Mouse (Mus musculus) CH12.LX (cell line): ENCODE results near the gene Utp11. TPM values are rescaled to one million over a fixed set of nuclear protein-coding genes. Genes with fewer than 3 reads are reported as not detected.

Experiments
- DNase-seq: peaks from one replicate; pipeline ENCODE4 v3.0.0-alpha.2; 2013; ENCODE audit errors: extremely low read depth
- H3K27ac ChIP-seq: 2 replicates; pipeline ENCODE4 v1.5.1; 2012; ENCODE audit warnings: low read depth, mild to moderate bottlenecking, control low read depth, moderate library complexity; ENCODE audit not compliant: insufficient read depth
- H3K27me3 ChIP-seq: replicated peaks from 2 replicates; pipeline ENCODE3; 2012; ENCODE audit warnings: inconsistent platforms
- H3K36me3 ChIP-seq, 2 experiments: replicated peaks in 1 of 2; 2 replicates each; pipeline versions ENCODE3 to v1.6.1; 2012; ENCODE audit warnings: inconsistent platforms in 1 of 2, low read length in 1 of 2, mild to moderate bottlenecking in 1 of 2, mixed read lengths in 1 of 2, moderate library complexity in 1 of 2; ENCODE audit not compliant: control insufficient read depth in 1 of 2, insufficient read depth in 1 of 2
- H3K4me1 ChIP-seq, 2 experiments: 2 replicates each; pipeline ENCODE4 v1.6.1; 2012; ENCODE audit warnings: inconsistent platforms in 1 of 2, moderate library complexity in 1 of 2; ENCODE audit not compliant: insufficient read depth in 2 of 2, control insufficient read depth in 1 of 2
- H3K4me2 ChIP-seq: 2 replicates; pipeline ENCODE4 v1.6.1; 2012; ENCODE audit warnings: low read depth, mild to moderate bottlenecking, control low read depth; ENCODE audit not compliant: poor library complexity, insufficient read depth, severe bottlenecking
- H3K4me3 ChIP-seq, 3 experiments: fragments of 150-350 bp in 1 of 3; sonication (generic) in 1 of 3; replicated peaks in 1 of 3; 2 replicates each; pipeline versions ENCODE3 to v1.5.1; 2011 to 2012; ENCODE audit warnings: low read depth in 2 of 3, low read length in 2 of 3, mild to moderate bottlenecking in 2 of 3, moderate library complexity in 2 of 3, control low read depth in 1 of 3, improper control_type of control experiment in 1 of 3, inconsistent platforms in 1 of 3, mixed read lengths in 1 of 3; ENCODE audit not compliant: poor library complexity in 1 of 3
- H3K79me2 ChIP-seq: replicated peaks from 2 replicates; pipeline ENCODE4 v1.6.1; 2012; ENCODE audit warnings: mild to moderate bottlenecking, moderate library complexity; ENCODE audit not compliant: control insufficient read depth, poor library complexity, insufficient read depth, severe bottlenecking; ENCODE audit errors: extremely low read depth
- H3K9ac ChIP-seq: 2 replicates; pipeline ENCODE4 v1.6.1; 2012; ENCODE audit warnings: low read depth, mild to moderate bottlenecking, control low read depth, moderate library complexity; ENCODE audit not compliant: insufficient read depth
- H3K9me3 ChIP-seq: replicated peaks from 2 replicates; pipeline ENCODE3; 2012; ENCODE audit warnings: low read length, inconsistent platforms, mixed read lengths
- BHLHE40 ChIP-seq: IDR thresholded peaks from 2 replicates; pipeline ENCODE4 v1.6.1; 2011; ENCODE audit warnings: mild to moderate bottlenecking, low read depth, low read length, improper control_type of control experiment
- CTCF ChIP-seq, 2 experiments: IDR thresholded peaks in 1 of 2; conservative IDR thresholded peaks in 1 of 2; 2 replicates each; pipeline ENCODE4 v1.5.1; 2011 to 2012; ENCODE audit warnings: low read depth in 2 of 2, low read length in 2 of 2, improper control_type of control experiment in 1 of 2, inconsistent platforms in 1 of 2, mild to moderate bottlenecking in 1 of 2, moderate library complexity in 1 of 2
- GABPA ChIP-seq: IDR thresholded peaks from 2 replicates; pipeline ENCODE4 v1.6.1; 2012; ENCODE audit warnings: low read depth, low read length, improper control_type of control experiment, inconsistent platforms; ENCODE audit not compliant: insufficient replicate concordance
- HCFC1 ChIP-seq: IDR thresholded peaks from 2 replicates; pipeline ENCODE4 v1.6.1; 2012; ENCODE audit warnings: low read depth, mild to moderate bottlenecking, inconsistent platforms, low read length, improper control_type of control experiment
- KAT2A ChIP-seq: IDR thresholded peaks from 2 replicates; pipeline ENCODE4 v1.6.1; 2012; ENCODE audit warnings: low read length, improper control_type of control experiment, inconsistent platforms; ENCODE audit not compliant: insufficient replicate concordance
- MAX ChIP-seq: IDR thresholded peaks from 2 replicates; pipeline ENCODE4 v1.6.1; 2011; ENCODE audit warnings: low read length, improper control_type of control experiment
- NELFE ChIP-seq: IDR thresholded peaks from 2 replicates; pipeline ENCODE4 v1.6.1; 2011; ENCODE audit warnings: low read depth, low read length, improper control_type of control experiment
- PAX5 ChIP-seq: IDR thresholded peaks from 2 replicates; pipeline ENCODE4 v1.6.1; 2012; ENCODE audit warnings: low read length, inconsistent platforms, mixed read lengths
- POLR2A ChIP-seq: IDR thresholded peaks from 2 replicates; pipeline ENCODE4 v1.6.1; 2011; ENCODE audit warnings: low read depth, mild to moderate bottlenecking, improper control_type of control experiment, low read length
- POLR2AphosphoS2 ChIP-seq: IDR thresholded peaks from 2 replicates; pipeline ENCODE4 v1.6.1; 2011; ENCODE audit warnings: low read depth, low read length, improper control_type of control experiment
- RAD21 ChIP-seq: IDR thresholded peaks from 2 replicates; pipeline ENCODE4 v1.6.1; 2011; ENCODE audit warnings: low read depth, mild to moderate bottlenecking, low read length, improper control_type of control experiment, moderate library complexity
- SMC3 ChIP-seq: IDR thresholded peaks from 2 replicates; pipeline ENCODE4 v1.6.1; 2011; ENCODE audit warnings: low read depth, low read length, improper control_type of control experiment
- USF2 ChIP-seq: conservative IDR thresholded peaks from 2 replicates; pipeline ENCODE4 v1.6.1; 2011; ENCODE audit warnings: low read depth, low read length, improper control_type of control experiment
- dilution Hi-C: fragments of 300-500 bp; cut with MboI; formaldehyde crosslinking; loops from 2 replicates; pipeline ENCODE4 v1.14.3; 2020; ENCODE audit warnings: low sequenced_read_pairs; ENCODE audit not compliant: extremely low pct_unique_long_range_greater_than_20kb, extremely low pct_ligation_motif_present
- in situ Hi-C: fragments of 300-500 bp; cut with MboI; formaldehyde crosslinking; loops from 3 replicates; pipeline ENCODE4 v1.14.3; 2019; ENCODE audit warnings: low sequenced_read_pairs, low pct_ligation_motif_present, low pct_unique_long_range_greater_than_20kb, mixed read lengths
- polyA plus RNA-seq: library from polyadenylated mRNA; unstranded; fragments of >175 nt; gene quantifications from 2 replicates; pipeline ENCODE4 v1.2.1, GENCODE M21; 2012; ENCODE audit warnings: low read depth; ENCODE audit not compliant: insufficient read length
- total RNA-seq, 2 experiments: library from RNA; depleted of rRNA; stranded (reverse); fragments of 300-350 nt in 1 of 2; fragments of >200 nt in 1 of 2; gene quantifications; 2 replicates each; pipeline ENCODE4 v1.2.3; 2012 to 2014

Utp11 gene
- total and polyA plus RNA-seq, 3 experiments: 52.7 to 102 (median 78.1) TPM

DNA sequence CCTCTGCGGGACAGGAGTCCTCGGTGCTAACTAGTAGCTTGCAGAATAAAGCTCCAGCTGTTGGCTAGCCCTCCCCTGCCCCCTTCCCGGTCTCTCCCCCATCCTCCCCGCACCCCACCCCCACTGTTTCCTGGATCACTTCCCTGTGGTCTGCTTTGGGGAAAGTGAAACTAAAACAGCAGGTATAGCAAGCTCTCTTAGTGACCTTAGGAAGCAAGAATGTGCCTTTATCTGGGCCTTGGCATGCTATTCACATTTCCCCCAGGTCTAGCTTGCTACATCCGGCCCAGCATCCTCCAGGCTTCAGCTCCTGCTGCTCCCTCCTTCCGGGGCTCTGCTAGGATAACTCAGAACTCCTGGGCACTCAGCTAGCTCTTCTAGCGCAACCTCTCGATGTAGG is 46.8 kb downstream of the Utp11 start:
- H3K27me3 ChIP-seq: peaks cover 31% of the 10 kb centered on the region
- dilution Hi-C loops: no loop called here
- no peak overlapping the region for H3K4me3 ChIP-seq

GRCm38 (mm10) chr4:124644974-124645433 is 48.4 kb downstream of the Utp11 start:
- DNase-seq: peak; percentile 21
- H3K4me3 ChIP-seq: no peak overlapping the region
- H3K27ac ChIP-seq: no peak overlapping the region
- in situ Hi-C loops (no loop called here), dilution Hi-C loops (no loop called here)
- peaks cover 40% of the 10 kb centered on the region for H3K27me3 ChIP-seq
- H3K4me1 ChIP-seq: peaks cover 10 to 24% of the 10 kb centered on the region in 2 experiments
- H3K79me2 ChIP-seq: no peaks in the 10 kb centered on the region
- no peaks in the 10 kb centered on the region for H3K9me3 ChIP-seq
- no peaks in the 10 kb centered on the region for H3K36me3 ChIP-seq
- H3K4me2 ChIP-seq: no peak overlapping the region
- peak; percentile 16 for TF ChIP-seq RAD21
- TF ChIP-seq SMC3: peak; percentile 16; the same call in 1 of the 2 replicates
- TF ChIP-seq CTCF (conservative IDR thresholded peaks at IDR 0.05 in 1 of 2, IDR thresholded peaks at IDR 0.05 in 1 of 2; ENCODE audit: low read depth in 2 of 2, low read length in 2 of 2): peak in 1 of 2 experiments; percentile 35; a peak in 2 of 4 replicates
- no peak for TF ChIP-seq USF2
- TF ChIP-seq, all 38 proteins: peak for 3
- H3K9ac ChIP-seq: no peak overlapping the region

More for the DNA sequence above, 46.8 kb downstream of the Utp11 start:
- in situ Hi-C loops: no loop called here
- Histone ChIP-seq H3K4me1 (peaks cover 10 to 24% of the 10 kb centered on the region in 2 experiments), H3K9me3 (no peaks in the 10 kb centered on the region), H3K9ac (no peak overlapping the region), H3K27ac (no peak overlapping the region), H3K36me3 (no peaks in the 10 kb centered on the region), H3K4me2 (peak overlapping the region; percentile 75), H3K79me2 (no peaks in the 10 kb centered on the region)
- no peak for TF ChIP-seq GABPA
- no peak for DNase-seq

DNA sequence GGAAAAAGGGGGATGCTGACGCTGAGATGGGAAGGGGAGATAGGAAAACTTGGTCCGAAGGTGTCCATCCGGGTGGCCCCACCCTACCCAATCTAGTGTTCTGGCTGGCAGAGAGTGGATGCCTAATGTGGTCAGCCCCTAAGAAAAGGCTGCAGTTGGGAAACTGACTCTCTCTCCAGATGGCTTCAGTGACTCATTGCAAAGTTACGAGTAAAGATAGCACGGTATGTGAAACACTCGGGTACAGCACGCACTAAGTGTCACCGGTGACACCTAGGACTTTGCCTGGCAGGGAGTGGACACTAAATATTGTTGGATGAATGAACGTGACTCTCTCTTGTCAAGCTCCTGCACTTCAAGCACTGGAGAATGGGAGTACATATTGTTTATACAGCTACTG is 49.5 kb downstream of the Utp11 start:
- Histone ChIP-seq H3K27ac (no peak overlapping the region), H3K4me3 (no peak overlapping the region), H3K4me1 (peaks cover 10 to 24% of the 10 kb centered on the region in 2 experiments), H3K79me2 (no peaks in the 10 kb centered on the region), H3K4me2 (no peak overlapping the region)
- in situ Hi-C loops: no loop called here
- TF ChIP-seq POLR2AphosphoS2 (no peak), MAX (no peak), KAT2A (no peak), BHLHE40 (no peak), PAX5 (no peak), NELFE (no peak), HCFC1 (no peak), GABPA (no peak), POLR2A (no peak)
- TF ChIP-seq, all 38 proteins: peak for 0
- Histone ChIP-seq H3K9ac (no peak overlapping the region), H3K36me3 (no peaks in the 10 kb centered on the region), H3K27me3 (peaks cover 42% of the 10 kb centered on the region), H3K9me3 (no peaks in the 10 kb centered on the region)
- no peak for DNase-seq
- dilution Hi-C loops: no loop called here
